Mouse (Mus musculus): ENCODE measurements at regions not wholly inside any gene's neighbourhood (a gene's known extent, or its start where the extent isn't known, plus 50 kb on each side); places are given as distances from the start of the nearest gene placed in this dataset.

- TF ChIP-seq CTCF (IDR thresholded peaks at IDR 0.05; ENCODE audit: control insufficient read depth, insufficient read depth, low read length): no peak
- TF ChIP-seq POLR2A (IDR thresholded peaks at IDR 0.05; ENCODE audit: borderline replicate concordance, control insufficient read depth, low read depth, low read length): no peak
Measured at GRCm38 (mm10) chr13:6228278-6228677, 319.7 kb upstream of the Pitrm1 start.

Data from bone marrow, adult 2 months (tissue).